Mouse (Mus musculus) left cerebral cortex, postnatal 10 days (tissue): Measurements from ENCODE around the gene Pex14. TPM values are rescaled to one million over a fixed set of nuclear protein-coding genes. Genes with fewer than 3 reads are reported as not detected.

Source experiments
- DNase-seq, 2 experiments: peaks; one replicate each; pipeline ENCODE4 v3.0.0; 2021 to 2022; ENCODE audit warnings: low spot score in 2 of 2, mixed read lengths in 1 of 2; ENCODE audit errors: extremely low spot score in 1 of 2
- intact Hi-C: fragments of 180-260 bp; cut with DNase I; formaldehyde crosslinking; loops from one replicate; pipeline ENCODE4 v1.15.1; 2025
- total RNA-seq, 2 experiments: library from RNA; stranded (reverse); gene quantifications; 2 replicates each; pipeline ENCODE4 v1.2.3; 2021

Gene Pex14
- 10 to 100 TPM; 34.8 to 36.9 TPM for total RNA-seq

DNA sequence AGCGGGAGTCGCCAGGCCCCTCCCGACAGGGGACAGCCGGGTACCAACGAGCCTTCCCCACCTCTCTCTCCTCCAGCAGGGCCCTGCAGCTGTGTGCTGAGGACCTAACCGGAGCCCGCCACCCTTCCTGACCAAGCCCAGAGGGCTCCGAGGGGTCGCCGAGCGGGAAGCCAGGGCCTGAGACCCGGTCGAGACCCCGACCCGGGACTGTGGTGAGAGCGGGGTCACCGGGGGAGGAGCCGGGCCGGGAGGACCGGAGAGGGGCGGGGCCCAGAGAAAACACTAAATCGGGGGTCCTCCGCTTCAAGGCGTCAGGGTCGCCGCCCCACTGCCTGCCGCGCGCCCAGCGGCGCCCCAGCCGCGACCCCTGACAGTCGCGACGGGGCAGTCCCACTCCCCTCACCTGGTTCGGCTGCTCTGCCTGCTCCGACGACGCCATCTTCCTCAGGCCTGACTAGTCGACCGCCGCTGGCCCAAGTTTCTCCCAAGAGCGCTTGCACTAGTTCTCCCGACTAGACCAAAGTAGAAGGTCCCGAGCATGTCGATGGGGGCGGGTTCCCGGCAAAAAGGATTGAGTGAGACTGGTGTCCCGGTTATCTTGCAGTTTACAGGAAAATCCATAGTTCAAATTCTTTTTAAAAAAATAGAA is at the start of gene Pex14:
Gene Pex14 (minus strand): TSS at position 508 of the 649 bp plus-strand sequence.
- peak; percentile 89 to 92 for DNase-seq
- intact Hi-C loops: no loop called here

DNA sequence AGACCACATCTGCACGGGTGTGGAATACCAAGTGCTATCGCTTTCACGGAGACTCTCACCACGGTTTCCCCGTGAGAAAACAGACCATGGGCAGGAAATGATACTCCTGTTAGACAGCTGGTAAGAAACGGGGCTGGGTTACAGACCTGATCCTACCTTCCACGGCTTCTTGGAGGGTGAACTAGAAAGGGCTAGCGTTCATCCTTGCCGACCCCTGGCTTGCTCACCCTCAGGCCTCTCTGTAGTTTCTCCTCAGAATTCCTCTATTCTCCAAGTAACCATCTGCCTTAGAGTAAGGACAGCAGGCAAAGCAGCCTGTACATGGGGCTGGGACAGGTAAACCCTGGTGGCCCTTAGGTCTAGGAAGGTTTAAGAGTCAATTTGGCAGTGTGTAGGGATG is 49.5 kb upstream of the Pex14 start:
- intact Hi-C loops: loop anchor here (10.0 kb wide), 1 partner anchor 396 kb away; no protein-coding TSS in a partner anchor

DNA sequence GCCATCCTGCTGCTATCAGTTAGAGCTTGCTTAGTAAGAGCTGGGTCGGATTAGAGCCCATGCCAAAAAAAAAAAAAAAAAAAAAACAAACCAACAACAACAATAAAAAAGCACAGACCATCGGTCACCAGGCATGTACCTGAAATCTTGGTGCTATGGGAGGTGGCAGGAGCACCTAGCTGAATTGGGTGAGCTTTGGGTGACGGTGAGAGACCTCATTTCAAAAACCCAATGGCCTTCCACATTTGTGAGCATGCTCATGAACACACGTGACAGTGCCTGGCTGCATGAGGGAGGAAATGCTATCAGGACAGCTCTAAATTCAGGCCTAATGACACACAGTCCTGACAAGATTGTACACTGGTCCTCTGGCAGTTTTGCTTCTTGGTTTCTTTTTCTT is 48.4 kb upstream of the Pex14 start:
- intact Hi-C loops: loop anchor here (10.0 kb wide), 1 partner anchor 397 kb away; no protein-coding TSS in a partner anchor
- DNase-seq: no peak

More for the DNA sequence above, 49.5 kb upstream of the Pex14 start:
- DNase-seq: no peak

DNA sequence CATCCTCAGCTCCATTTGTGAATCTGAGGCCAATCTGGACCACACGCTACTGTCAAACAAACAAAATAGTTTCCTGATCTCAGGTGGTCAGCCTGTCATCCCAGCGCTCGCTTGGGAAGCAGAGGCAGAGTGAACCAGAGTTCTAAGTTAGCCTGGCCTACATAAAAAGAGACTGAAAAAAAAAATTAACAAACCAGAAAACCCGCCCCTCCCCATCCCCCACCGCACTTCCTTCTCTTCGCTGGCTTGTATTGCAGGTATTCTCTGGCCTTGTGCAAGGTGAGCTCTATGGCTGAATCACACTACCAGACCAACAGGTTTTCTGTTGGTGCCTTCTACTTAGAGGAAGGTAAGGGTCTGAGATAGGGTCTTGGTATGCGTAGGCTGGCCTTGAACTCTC is 47.9 kb upstream of the Pex14 start:
- DNase-seq: no peak
- intact Hi-C loops: loop anchor here (10.0 kb wide), 1 partner anchor 397 kb away; no protein-coding TSS in a partner anchor

DNA sequence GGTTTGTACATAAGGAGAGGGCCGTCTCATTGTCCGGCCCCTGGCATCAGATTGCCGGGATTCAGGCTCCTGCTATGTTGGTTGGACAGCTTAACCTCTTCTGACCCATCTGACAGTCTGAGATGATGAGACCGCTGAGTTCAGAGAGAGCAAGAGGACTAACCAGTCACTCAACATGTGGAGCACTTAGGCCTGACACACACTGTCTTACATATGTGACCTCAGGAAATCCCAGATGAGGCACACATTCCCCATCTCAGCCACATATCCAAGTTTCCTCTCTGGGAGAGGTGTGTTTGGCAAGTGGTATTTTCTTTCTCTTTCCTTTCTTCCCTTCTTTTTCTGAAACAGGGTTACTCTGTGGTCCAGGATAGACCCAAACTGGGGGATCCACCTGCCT is 45.5 kb upstream of the Pex14 start:
- no peak for DNase-seq
- intact Hi-C loops: loop anchor here (10.0 kb wide), 1 partner anchor 400 kb away; no protein-coding TSS in a partner anchor

DNA sequence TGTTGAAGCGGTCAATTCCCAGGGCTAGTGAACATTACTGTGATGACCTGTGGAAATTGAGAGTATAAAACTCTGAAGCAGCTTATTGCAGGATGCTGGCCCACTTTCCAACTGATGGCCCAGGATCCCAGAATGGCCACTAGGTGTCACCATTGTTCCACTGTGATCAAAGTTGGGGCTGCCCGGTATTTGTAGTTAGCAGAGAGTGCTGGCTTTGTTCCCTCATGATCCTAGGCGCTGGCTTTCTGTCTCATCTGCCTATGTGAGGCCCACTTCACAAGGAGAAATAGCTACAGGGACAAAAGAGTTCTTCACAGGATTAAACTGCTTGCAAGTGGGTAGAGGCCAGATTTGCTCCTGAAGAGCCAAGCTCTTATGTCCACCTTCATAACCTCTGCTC is 44.8 kb upstream of the Pex14 start:
- intact Hi-C loops: loop anchor here (10.0 kb wide), 1 partner anchor 400 kb away; no protein-coding TSS in a partner anchor
- DNase-seq: peak; percentile 78 to 82

DNA sequence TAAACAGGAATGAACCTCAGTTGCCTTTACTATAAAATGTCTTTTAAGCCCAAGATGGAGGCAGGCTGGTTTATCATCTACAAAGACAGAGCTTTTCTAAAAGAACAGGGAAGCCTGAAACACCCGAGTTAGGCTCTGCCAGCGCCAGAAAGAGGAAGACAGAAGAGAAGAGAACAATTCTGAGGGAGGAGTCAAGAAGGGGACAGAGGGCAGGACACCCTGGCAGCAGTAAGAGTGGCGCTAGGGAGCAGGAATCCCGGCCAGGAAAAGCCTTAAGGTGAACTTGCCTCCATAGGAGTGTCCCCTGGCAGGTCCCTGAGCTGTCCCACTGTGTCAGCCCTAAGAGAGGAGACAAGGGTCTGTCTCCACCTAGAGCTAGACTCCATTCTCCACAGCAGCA is 43.9 kb upstream of the Pex14 start:
- no peak for DNase-seq
- intact Hi-C loops: loop anchor here (10.0 kb wide), 1 partner anchor 401 kb away; no protein-coding TSS in a partner anchor

DNA sequence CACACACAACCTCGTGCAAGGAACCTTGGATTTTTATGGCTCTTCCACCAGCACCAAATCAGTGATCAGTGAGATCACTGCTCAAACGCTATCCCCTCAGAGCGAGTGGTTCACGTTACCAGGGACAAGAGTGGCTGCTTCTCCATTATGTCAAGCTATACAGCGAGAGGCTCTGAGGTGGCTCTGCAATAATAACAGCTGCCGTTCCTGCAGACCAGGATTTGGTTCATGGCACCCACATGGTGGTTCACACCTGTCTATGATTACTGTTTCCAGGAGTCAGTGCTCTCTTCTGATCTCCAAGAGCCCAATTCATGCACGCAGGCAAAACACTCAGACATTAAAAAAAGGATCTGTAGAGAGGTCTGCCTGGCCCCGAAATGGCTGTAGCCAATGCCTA is 38.8 kb upstream of the Pex14 start:
- intact Hi-C loops: no loop called here
- DNase-seq: no peak

DNA sequence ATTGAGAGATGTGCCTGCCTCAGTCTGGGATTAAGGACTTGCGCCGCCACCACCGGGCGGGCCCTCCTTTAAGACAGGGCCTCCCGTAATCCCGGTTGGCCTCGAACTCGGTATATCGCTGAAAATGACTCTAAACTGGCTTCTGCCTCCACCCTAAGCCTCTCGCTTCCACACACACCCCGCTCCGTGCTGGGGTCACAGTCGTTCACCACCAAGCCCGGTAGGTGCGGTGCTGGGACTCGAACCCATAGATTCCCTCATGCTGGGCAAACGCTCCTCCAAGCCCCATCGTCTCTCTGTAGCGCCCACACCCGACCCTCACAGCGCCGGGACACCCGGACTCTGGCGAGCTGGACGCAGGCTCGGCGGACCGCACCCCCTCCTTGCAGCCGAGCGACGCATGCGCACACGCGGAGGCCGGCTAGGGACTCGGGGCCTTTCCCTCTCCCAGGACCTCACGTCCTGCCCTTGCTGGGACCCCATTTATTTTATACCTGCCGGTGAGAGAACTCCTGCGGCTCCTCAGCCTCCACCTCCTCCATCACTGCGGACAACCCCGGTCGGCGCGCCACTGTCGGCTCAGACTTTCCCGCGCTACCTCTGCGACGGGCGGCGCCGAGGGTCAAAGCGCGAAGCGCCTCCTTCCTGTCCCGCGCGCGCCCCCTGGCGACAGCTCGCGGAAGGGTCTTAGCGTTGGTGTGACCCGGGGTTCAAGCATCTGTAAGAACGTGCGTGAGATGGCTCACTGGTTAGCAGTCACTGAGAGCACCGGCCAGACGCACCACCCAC is 37.5 kb upstream of the Pex14 start, which contains the start of gene Cenps:
Gene Cenps (minus strand): TSS at position 648 of the 789 bp plus-strand sequence.
- intact Hi-C loops: no loop called here
- peak; percentile 78 to 95 for DNase-seq

DNA sequence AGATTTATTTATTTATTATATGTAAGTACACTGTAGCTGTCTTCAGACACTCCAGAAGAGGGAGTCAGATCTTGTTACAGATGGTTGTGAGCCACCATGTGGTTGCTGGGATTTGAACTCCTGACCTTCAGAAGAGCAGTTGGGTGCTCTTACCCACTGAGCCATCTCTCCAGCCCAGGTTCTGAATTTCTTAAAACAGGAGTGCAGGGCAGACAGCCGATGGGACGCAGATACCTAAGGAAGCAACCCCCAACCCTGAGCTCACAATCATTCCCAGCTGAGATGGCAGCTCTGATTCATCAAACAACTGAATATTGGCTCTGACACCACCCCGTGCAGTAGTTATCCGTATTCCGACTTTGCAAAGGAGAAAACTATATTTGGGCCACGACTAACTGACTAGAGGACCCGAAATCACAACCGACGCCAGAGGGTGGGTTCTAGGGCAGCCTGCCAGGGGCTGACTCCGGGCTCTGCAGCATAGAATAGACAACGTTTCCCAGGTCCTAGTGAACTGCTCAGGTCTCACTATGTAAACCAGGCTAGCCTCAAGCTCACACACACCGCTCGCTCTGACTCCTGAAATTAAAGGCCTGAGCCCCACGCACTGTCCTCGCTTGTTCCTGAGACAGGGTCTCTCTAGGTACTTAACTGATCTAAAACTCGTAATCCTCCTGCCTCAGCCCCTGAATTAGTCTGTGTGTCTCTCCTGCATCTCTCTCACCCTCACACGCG is 36.6 kb upstream of the Pex14 start:
- intact Hi-C loops: no loop called here
- no peak for DNase-seq

DNA sequence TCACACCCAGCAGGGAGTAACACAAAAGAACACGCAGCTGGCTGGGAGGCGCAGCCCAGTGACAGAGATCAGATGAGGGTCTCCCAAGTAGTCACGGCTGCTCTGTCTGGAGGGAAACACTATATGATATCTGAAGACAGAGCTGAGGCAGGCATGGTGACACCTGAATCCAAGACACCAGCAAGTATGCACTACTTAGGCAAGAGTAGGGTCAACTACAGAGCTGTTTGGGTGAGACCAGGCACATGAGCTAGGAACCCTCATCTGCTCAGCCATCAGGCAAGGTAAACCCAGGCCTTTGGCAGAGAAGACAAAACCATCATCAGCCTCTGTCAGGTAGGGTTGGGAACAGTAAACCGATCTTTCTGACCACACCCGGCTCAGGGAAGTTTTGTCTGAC is 33.7 kb upstream of the Pex14 start:
- intact Hi-C loops: no loop called here
- DNase-seq: no peak

DNA sequence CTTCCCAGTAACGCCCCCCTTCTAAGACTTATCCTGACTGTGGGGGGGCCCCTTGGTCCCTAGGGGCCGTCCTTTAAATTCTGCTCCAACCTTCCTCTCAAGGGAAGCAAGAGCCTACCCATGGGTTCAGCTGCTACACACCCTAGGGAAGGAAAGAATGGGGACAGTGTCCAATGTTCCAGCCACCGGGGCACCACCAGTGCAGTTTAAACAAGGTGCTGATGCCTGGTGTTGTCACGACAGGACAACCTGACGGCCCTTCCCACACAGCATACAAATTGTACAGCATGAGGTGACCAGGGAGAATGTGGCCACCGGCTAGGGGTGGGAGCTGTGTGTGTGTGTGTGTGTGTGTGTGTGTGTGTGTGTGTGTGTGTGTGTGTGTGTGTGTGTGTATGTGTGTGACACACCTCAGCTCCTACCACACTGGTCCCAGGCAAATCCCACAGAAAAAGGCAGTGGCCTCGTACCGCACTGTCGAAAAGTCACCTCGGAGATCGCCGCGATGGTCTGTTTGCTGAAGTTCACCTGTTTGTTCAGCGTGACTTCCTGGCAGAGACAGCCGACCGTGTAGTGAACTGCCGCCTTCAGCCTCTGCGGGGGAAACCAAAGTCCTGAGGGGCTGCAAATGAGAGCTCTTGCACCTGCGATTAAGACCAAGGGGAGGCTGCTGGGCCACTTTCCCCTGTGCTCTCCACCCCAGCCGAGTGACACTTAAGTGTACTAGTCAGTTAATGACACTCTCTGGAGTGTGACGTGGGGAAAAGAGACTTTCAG is 32.3 kb upstream of the Pex14 start:
- intact Hi-C loops: no loop called here
- DNase-seq: no peak

DNA sequence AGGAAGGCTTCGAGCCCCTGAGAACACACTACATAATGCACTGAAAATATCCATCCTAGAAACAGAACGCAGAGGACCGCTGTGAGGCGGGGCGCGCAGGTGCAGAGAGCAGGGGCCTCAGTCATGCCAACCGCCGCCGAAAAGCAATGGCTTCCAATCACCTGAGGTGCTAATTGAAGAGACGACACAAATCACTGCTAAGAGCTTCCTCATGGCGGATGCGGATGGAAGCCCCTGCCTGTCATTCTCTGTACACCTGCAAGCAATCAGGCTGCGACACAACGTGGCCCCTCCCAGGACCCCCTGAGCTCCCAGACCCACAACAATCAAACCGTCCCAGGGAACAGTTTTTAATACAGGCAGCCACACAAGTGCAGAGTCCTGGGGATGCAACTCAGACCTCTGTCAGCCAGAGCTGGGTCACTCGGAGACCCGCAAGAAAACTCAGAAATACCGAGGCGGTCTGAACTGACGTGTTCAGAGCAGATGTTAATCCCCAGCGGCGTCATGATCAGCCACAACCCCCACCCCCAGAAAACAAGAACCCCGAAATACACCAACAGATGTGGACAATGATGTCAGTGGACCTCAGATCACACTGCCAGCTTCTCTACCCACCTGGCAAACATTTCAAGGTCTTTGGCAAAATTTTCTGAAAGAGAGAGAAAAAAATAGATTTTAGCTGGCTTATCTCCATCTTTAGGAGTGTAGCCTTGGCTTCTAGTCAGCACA is 31.5 kb upstream of the Pex14 start:
- intact Hi-C loops: no loop called here

DNA sequence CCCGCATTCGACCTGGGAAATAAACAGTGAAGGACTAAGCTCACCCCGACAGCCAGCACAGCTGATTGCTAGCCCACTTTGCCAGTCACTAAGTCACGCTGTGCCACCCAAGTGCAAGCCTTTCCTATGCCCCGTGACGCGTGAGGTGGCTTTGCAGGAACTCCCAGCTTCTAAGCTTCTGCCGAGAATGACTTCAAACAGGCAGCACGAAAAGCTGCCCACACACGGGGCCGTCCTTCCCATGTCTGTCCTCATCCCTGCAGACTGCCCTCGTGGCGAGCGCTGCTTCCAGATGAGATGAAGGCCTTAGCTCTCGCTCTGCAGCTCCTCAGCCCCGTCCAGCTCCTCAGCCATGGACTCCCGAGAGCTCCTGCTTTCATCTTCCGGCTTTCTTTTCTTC is 28.8 kb upstream of the Pex14 start:
- intact Hi-C loops: no loop called here
- DNase-seq: no peak

More for the DNA sequence above, 31.5 kb upstream of the Pex14 start:
- no peak for DNase-seq

DNA sequence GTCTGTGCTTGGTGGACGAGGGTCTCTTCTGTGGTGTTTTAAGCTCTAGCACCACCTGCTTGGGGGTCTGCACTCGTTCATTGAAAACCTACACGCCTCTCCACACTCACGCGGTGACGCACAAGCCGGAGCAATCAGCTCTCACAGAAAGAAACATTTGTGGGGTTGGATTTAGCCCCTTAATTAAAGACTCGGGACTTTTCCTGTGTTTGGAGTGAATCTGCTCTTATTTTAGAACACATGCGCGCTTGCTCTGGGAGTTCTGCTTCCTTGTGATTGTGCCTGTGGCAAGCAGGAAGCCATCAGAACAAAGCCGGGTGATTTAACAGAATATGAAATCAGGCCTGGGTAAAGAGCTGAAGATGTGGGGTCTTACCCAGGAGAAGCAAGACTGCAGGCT is 27.0 kb upstream of the Pex14 start, which contains the start of gene Cort:
Gene Cort (minus strand): TSS at position 101 of the 400 bp plus-strand sequence.
- DNase-seq: no peak

DNA sequence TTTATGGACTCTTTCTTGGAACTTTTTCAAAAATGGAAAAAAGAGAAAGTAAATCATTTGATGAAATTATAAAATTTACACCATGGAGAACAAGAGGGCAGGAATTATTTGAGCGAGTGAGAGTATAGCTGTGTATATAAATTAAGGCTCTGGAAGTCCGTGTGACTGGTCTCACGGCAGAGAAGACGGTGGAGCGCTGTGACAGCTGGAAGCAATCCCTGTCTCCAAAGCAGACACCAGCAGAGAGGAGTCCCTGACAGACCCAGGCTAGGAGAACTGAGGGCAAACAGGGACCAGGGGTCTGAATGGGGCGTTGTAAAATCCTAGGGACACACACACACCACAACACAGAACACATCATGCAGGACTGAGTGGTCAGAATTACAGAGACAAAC is 26.4 kb upstream of the Pex14 start:
- no peak for DNase-seq
- intact Hi-C loops: no loop called here

More for the DNA sequence above, 27.0 kb upstream of the Pex14 start, which contains the start of gene Cort:
- intact Hi-C loops: no loop called here

DNA sequence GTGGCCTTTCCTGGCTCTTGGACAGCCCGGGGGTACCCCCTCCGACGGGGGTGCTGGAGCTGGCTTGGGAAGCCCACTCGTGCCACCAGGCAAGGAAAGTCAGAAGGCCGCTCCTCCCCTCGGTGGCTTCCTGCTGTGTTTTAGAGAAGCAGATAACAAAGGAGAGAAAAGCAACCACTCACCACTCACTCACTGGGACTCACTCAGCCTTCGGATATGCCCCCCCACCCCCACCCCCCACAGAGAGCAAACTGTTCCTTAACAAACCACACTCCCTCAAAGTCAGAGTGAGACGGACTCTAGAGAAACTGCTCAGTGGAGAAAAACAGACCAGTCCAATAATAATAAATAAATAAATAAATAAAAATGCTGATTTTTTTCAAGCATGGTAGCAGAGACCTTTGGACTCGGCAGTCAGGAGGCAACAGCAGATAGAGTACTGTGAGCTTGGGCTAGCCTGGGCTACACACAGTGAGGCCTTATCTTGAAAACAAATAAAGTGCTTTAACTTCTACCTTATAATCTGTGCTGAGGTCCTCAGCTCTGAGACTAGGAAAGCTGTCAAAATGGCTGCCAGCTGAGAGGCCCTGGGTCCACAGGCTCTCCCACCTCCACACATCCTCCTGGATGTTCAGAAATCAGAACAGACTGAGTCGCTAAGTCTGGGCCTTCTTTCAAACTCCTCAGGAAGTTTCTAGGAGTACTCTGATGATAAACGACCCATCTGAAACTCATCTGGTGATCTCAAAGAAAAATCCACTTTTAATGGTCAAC is 25.9 kb upstream of the Pex14 start:
- no peak for DNase-seq
- intact Hi-C loops: no loop called here
